Mouse (Mus musculus) cerebellum, adult 8-10 months (tissue): ENCODE measurements around the gene Gm8978.
"Not testable (repeated sequence)": the region's sequence is repeated elsewhere in the genome, so short reads cannot be mapped to it uniquely, and the experiment has no call there.

Experiments used
- DNase-seq: peaks from one replicate; pipeline ENCODE4 v3.0.0; 2022

Gene Gm8978

DNA sequence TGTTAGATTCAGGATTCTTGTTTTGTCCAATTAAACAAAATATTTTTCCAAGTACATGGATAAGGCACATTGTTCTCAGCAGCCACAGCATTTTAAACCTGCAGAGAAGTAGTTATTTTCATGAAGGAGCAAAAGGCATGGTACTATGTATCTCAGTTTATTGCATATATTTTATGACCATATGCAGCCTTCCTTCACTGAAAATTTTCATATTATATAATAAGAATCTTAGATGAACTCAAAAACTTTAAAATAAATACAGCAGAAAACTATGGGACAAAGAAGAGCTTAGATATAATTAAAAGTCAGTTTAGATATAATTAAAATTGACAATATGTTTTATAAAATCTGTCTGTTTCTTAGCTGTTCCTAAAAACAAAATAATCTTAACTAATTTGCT is at the start of gene Gm8978:
Gene Gm8978 (minus strand): TSS at position 101 of the 400 bp plus-strand sequence.
- DNase-seq, result not testable (repeated sequence)

DNA sequence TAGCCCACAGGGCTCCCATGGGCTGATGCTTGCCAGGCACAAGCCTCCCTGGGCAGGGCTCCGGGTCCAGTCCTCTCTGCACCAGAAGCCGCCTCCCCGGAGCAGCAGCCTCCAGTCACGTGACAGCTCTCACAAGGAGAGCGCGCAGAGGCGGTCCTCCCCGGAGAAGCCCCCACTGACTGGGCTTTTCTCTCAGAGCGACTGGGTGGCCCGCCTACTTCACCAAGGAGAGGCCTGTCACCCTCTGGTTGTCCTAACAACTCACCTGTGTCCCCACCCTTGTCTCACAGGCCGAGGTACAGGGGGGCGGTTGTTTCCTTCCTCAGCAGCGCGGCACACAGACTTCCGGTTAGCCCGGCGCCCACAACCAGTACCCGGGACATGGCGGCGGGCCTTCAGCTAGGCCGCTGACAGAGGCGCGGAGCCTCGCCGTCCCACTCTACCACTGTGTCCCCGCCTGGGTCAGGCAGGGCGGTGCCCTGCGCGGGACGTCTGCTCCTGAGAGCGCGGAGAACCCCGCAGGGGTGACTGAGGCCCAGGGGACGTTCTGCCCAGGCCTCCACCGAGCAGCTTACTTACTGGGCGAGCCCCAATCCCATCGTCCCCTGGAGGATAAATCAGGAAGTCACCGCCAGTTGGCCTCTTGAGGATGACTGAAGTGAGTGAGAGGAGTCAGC is 35.3 kb downstream of the Gm8978 start:
- peak; percentile 56 for DNase-seq

DNA sequence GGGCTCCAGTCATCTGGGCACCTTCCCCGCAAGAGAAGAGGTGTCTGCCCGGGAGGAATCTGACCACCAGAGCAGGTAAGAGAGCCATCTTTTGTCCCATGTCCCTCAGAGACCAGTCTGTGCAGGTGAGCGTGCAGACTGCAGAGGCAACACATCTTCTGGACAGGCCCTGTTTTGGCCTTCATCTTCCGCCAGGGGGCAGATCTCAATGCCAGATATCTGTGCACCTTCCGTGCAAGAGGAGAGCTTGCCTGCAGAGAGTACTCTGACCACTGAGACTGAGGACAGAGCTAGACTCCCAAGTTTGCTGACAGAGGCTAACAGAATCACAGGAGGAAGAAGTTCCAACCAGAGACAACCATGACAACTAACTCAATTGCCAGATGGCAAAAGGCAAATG is 56.5 kb downstream of the Gm8978 start:
- DNase-seq, result not testable (repeated sequence)
